Mouse (Mus musculus) cerebellum, postnatal 36 days (tissue): ENCODE measurements around the gene Fgd1.

Experiments
- DNase-seq, 2 experiments: peaks; one replicate each; pipeline ENCODE4 v3.0.0; 2021 to 2022; ENCODE audit warnings: mixed read lengths in 2 of 2

Fgd1 gene

DNA sequence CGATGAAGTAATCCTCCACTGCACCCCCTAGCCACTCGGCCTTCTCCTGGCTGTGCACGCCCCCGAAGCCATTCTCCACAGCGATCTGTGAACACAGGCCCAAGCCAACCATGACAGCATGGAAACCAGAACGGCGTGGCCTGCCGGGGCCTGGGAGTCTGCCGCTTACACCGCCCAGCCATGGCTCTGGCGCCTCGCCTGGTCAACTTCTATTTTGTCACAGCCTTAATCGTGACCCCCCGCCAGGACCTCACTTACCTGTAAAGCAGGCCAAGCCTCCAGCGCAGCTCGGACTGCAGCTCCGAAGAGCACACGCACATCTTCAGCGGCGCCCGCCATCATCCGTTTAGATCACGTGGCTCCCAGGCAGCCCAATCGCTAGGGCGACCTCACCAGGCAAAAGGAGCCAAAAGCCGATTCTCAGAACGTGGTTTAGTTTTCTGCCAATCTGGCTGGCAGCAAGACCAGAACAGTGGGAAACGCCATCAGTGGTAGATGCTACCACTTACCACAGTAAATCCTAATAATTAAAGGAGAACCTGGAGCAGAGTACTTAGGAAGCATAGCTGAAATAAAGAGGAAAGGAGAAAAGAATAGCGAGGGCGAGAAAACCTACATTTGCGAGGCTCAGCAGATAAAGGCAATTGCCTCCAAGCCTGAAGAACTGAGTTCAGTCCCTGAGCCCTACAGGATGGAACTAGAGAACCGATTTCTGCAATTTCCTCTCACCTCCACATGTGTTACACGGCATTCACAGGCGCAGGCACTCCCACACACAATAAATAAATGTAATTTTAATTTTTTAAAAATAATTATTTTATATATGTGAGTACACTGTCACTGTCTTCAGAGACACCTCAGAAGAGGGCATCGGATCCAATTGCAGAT, 50.5 kb downstream of the Fgd1 start, which contains the start of gene Tsr2:
Gene Tsr2, minus strand, starts transcription at position 373 of the 888 bp plus-strand sequence.
- DNase-seq, result peak; percentile 75 to 77

DNA sequence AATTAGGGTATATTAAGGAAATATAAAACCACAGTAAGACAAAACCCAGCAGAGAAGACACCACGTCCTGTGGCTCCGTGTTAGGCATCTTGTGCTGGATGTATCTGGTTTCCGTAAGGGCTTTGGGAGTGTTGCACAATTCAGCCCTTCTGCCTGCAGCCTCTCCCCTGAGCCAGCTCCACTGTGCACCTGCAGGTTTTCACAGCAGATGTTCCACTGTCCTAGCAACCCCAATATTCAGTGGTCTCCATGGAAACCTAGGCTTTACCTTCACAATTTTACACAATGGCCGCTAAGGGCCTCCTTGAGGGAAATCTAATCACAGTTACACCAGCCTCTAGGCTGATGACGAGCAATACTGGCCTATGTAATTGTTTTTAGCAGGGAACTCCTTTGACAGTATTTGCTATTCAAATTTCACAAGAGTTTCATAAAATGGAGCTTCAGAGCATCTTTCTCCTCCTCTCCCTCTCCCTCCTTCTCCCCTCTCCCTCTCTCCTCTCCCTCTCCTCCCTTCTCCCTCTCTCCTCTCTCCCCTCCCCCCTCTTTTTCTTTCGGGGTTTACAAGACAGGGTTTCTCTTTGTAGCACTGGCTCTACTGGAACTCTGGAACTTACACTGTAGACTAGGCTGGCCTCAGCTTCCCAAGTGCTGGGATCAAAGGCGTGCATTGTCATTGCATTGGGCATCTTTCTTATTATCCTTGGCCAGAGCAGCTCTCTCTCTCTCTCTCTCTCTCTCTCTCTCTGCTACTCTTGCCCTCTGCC, 61.5 kb downstream of the Fgd1 start:
- no peak for DNase-seq

GRCm38 (mm10) chrX:151116795-151117194, 70.8 kb downstream of the Fgd1 start:
- peak; percentile 41 to 43 for DNase-seq

- no peak for DNase-seq
Observed at GRCm38 (mm10) chrX:151117432-151117831, 71.5 kb downstream of the Fgd1 start.

DNA sequence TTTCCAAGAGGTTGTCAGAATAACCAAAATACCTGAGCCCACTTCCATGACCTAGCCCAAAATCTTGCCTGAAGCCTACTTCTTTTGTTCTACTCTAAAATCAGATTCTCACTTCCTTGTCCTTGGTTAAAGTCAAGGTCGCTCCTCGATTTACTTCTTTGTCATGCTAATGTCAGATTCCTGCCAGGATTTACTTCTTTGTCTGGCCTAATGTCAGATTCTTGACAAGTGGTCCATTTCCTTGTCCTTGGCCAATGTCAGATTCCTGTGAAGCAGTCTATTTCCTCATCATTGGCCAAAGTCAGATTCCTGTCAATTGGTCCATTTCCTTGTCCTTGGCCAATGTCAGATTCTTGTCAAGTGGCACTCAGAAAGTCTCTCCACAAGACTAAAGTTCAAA, 78.0 kb downstream of the Fgd1 start:
- DNase-seq, result no peak

DNA sequence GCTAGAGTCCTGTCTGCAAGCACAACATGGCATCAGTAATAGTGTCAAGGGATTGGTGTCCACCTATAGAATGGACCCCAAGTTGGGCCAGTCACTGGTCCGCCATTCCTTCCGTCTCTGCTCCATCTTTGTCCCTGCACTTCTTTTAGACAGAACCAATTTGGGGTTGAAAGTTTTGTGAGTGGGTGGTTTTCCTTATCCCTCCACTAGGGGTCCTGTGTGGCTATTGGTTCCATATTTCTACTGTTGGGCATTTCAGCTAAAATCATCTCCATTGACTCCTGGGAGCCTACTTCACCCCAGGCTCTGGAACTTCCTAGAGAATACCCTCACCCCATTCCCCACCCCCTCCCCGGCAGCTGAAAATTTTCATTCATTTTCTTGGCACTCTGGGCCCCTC, 84.5 kb downstream of the Fgd1 start:
- DNase-seq, result no peak

DNA sequence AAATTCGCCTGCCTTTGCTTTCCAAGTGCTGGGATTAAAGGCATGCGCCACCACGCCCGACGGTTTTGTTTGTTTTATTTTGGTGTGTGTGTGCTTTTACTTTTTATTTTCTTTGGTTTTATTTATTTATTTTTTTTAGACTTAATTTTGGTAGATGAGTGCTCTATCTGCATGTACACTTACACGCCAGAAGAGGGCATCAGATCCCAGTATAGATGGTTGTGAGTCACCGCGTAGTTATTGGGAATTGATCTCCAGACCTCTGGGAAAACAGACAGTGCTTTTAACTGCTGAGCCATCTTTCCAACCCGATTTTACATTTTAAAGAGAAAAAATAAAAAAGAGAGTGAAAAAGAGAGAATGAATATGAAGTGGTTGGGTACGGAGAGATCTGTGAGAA, 86.8 kb downstream of the Fgd1 start:
- DNase-seq, result peak in 1 of 2 experiments; percentile 2
